Mouse (Mus musculus): ENCODE results near the gene Ppdpf. TPM values are rescaled to one million over a fixed set of nuclear protein-coding genes. Genes with fewer than 3 reads are reported as not detected.
A peak's percentile ranks its signal among the peaks of the same experiment; 100 is the strongest.

Ppdpf gene
- total and polyA plus RNA-seq, 3 experiments: 60.0 to 113 (median 71.2) TPM

- Histone ChIP-seq H3K4me3 (replicated peaks in 1 of 3; ENCODE audit: low read depth in 2 of 3, low read length in 2 of 3, poor library complexity in 1 of 3) (no peak overlapping the region), H3K9me3 (replicated peaks; ENCODE audit: low read length) (peaks cover 6% of the 10 kb centered on the region), H3K27me3 (replicated peaks) (peaks cover 47% of the 10 kb centered on the region), H3K4me1 (ENCODE audit: control insufficient read depth in 1 of 2, insufficient read depth in 2 of 2) (peaks cover 0 to 8% of the 10 kb centered on the region in 2 experiments; a peak in 2 of 4 replicates), H3K27ac (ENCODE audit: insufficient read depth, low read depth) (no peak overlapping the region), H3K79me2 (replicated peaks; ENCODE audit: control insufficient read depth, extremely low read depth, insufficient read depth, poor library complexity, severe bottlenecking) (no peaks in the 10 kb centered on the region), H3K9ac (ENCODE audit: insufficient read depth, low read depth) (no peak overlapping the region), H3K4me2 (ENCODE audit: insufficient read depth, low read depth, poor library complexity, severe bottlenecking) (no peak overlapping the region), H3K36me3 (replicated peaks in 1 of 2; ENCODE audit: control insufficient read depth in 1 of 2, insufficient read depth in 1 of 2, low read length in 1 of 2) (no peaks in the 10 kb centered on the region)
- TF ChIP-seq MXI1 (IDR thresholded peaks at IDR 0.05; ENCODE audit: low read depth, low read length) (no peak), HCFC1 (IDR thresholded peaks at IDR 0.05; ENCODE audit: low read depth, low read length) (no peak), JUN (IDR thresholded peaks at IDR 0.05; ENCODE audit: insufficient read depth, low read depth, low read length) (no peak), USF2 (conservative IDR thresholded peaks at IDR 0.05; ENCODE audit: low read depth, low read length) (no peak), ZMIZ1 (IDR thresholded peaks at IDR 0.05; ENCODE audit: low read depth, low read length) (no peak), TBP (conservative IDR thresholded peaks at IDR 0.05; ENCODE audit: low read depth, low read length) (no peak)
- dilution Hi-C loops (cut with MboI; ENCODE audit: extremely low pct_ligation_motif_present, extremely low pct_unique_long_range_greater_than_20kb, low sequenced_read_pairs): no loop called here
- in situ Hi-C loops (cut with MboI; ENCODE audit: low pct_ligation_motif_present, low pct_unique_long_range_greater_than_20kb, low sequenced_read_pairs): no loop called here
- DNase-seq (ENCODE audit: extremely low read depth): no peak
Observed at GRCm38 (mm10) chr2:181158471-181158870, 28.6 kb upstream of the Ppdpf start.

GRCm38 (mm10) chr2:181159091-181159514 is 27.9 kb upstream of the Ppdpf start:
- no peak for TF ChIP-seq UBTF (IDR thresholded peaks at IDR 0.05; ENCODE audit: low read depth, low read length)
- Histone ChIP-seq H3K36me3 (replicated peaks in 1 of 2; ENCODE audit: control insufficient read depth in 1 of 2, insufficient read depth in 1 of 2, low read length in 1 of 2) (no peaks in the 10 kb centered on the region), H3K9me3 (replicated peaks; ENCODE audit: low read length) (peaks cover 11% of the 10 kb centered on the region), H3K27ac (ENCODE audit: insufficient read depth, low read depth) (no peak overlapping the region), H3K4me2 (ENCODE audit: insufficient read depth, low read depth, poor library complexity, severe bottlenecking) (no peak overlapping the region), H3K9ac (ENCODE audit: insufficient read depth, low read depth) (no peak overlapping the region), H3K4me1 (ENCODE audit: control insufficient read depth in 1 of 2, insufficient read depth in 2 of 2) (peaks cover 0 to 8% of the 10 kb centered on the region in 2 experiments; a peak in 2 of 4 replicates), H3K27me3 (replicated peaks) (peaks cover 44% of the 10 kb centered on the region), H3K79me2 (replicated peaks; ENCODE audit: control insufficient read depth, extremely low read depth, insufficient read depth, poor library complexity, severe bottlenecking) (no peaks in the 10 kb centered on the region), H3K4me3 (replicated peaks in 1 of 3; ENCODE audit: low read depth in 2 of 3, low read length in 2 of 3, poor library complexity in 1 of 3) (no peak overlapping the region)
- dilution Hi-C loops (cut with MboI; ENCODE audit: extremely low pct_ligation_motif_present, extremely low pct_unique_long_range_greater_than_20kb, low sequenced_read_pairs) (no loop called here), in situ Hi-C loops (cut with MboI; ENCODE audit: low pct_ligation_motif_present, low pct_unique_long_range_greater_than_20kb, low sequenced_read_pairs) (no loop called here)
- no peak for DNase-seq (ENCODE audit: extremely low read depth)

- peaks cover 43% of the 10 kb centered on the region for H3K27me3 ChIP-seq (replicated peaks)
- peaks cover 0 to 8% of the 10 kb centered on the region in 2 experiments; a peak in 2 of 4 replicates for H3K4me1 ChIP-seq (ENCODE audit: control insufficient read depth in 1 of 2, insufficient read depth in 2 of 2)
- no peak overlapping the region for H3K9ac ChIP-seq (ENCODE audit: insufficient read depth, low read depth)
- no peak overlapping the region for H3K4me3 ChIP-seq (replicated peaks in 1 of 3; ENCODE audit: low read depth in 2 of 3, low read length in 2 of 3, poor library complexity in 1 of 3)
- DNase-seq (ENCODE audit: extremely low read depth): peak; percentile 16
- no peak overlapping the region for H3K27ac ChIP-seq (ENCODE audit: insufficient read depth, low read depth)
- dilution Hi-C loops (cut with MboI; ENCODE audit: extremely low pct_ligation_motif_present, extremely low pct_unique_long_range_greater_than_20kb, low sequenced_read_pairs) (no loop called here), in situ Hi-C loops (cut with MboI; ENCODE audit: low pct_ligation_motif_present, low pct_unique_long_range_greater_than_20kb, low sequenced_read_pairs) (no loop called here)
- no peaks in the 10 kb centered on the region for H3K36me3 ChIP-seq (replicated peaks in 1 of 2; ENCODE audit: control insufficient read depth in 1 of 2, insufficient read depth in 1 of 2, low read length in 1 of 2)
- H3K4me2 ChIP-seq (ENCODE audit: insufficient read depth, low read depth, poor library complexity, severe bottlenecking): no peak overlapping the region
- H3K9me3 ChIP-seq (replicated peaks; ENCODE audit: low read length): peaks cover 14% of the 10 kb centered on the region
- no peaks in the 10 kb centered on the region for H3K79me2 ChIP-seq (replicated peaks; ENCODE audit: control insufficient read depth, extremely low read depth, insufficient read depth, poor library complexity, severe bottlenecking)
- TF ChIP-seq PAX5 (IDR thresholded peaks at IDR 0.05; ENCODE audit: low read length): no peak
- no peak for TF ChIP-seq CHD2 (IDR thresholded peaks at IDR 0.05; ENCODE audit: low read length)
- no peak for TF ChIP-seq SMC3 (IDR thresholded peaks at IDR 0.05; ENCODE audit: low read depth, low read length)
- TF ChIP-seq ELF1 (IDR thresholded peaks at IDR 0.05; ENCODE audit: low read depth, low read length): no peak
- no peak for TF ChIP-seq UBTF (IDR thresholded peaks at IDR 0.05; ENCODE audit: low read depth, low read length)
- no peak for TF ChIP-seq USF1 (IDR thresholded peaks at IDR 0.05; ENCODE audit: low read depth, low read length)
- TF ChIP-seq ZMIZ1 (IDR thresholded peaks at IDR 0.05; ENCODE audit: low read depth, low read length): no peak
Observed at GRCm38 (mm10) chr2:181159771-181160170, 27.3 kb upstream of the Ppdpf start.
